Mouse (Mus musculus) CH12.LX (cell line): ENCODE measurements around the gene Ccdc120. TPM values are rescaled to one million over a fixed set of nuclear protein-coding genes. Genes with fewer than 3 reads are reported as not detected.

Source experiments
- DNase-seq: peaks from one replicate; pipeline ENCODE4 v3.0.0-alpha.2; 2013; ENCODE audit errors: extremely low read depth
- H3K27ac ChIP-seq: 2 replicates; pipeline ENCODE4 v1.5.1; 2012; ENCODE audit warnings: low read depth, mild to moderate bottlenecking, control low read depth, moderate library complexity; ENCODE audit not compliant: insufficient read depth
- H3K27me3 ChIP-seq: replicated peaks from 2 replicates; pipeline ENCODE3; 2012; ENCODE audit warnings: inconsistent platforms
- H3K36me3 ChIP-seq, 2 experiments: replicated peaks in 1 of 2; 2 replicates each; pipeline versions ENCODE3 to v1.6.1; 2012; ENCODE audit warnings: inconsistent platforms in 1 of 2, low read length in 1 of 2, mild to moderate bottlenecking in 1 of 2, mixed read lengths in 1 of 2, moderate library complexity in 1 of 2; ENCODE audit not compliant: control insufficient read depth in 1 of 2, insufficient read depth in 1 of 2
- H3K4me1 ChIP-seq, 2 experiments: 2 replicates each; pipeline ENCODE4 v1.6.1; 2012; ENCODE audit warnings: inconsistent platforms in 1 of 2, moderate library complexity in 1 of 2; ENCODE audit not compliant: insufficient read depth in 2 of 2, control insufficient read depth in 1 of 2
- H3K4me2 ChIP-seq: 2 replicates; pipeline ENCODE4 v1.6.1; 2012; ENCODE audit warnings: low read depth, mild to moderate bottlenecking, control low read depth; ENCODE audit not compliant: poor library complexity, insufficient read depth, severe bottlenecking
- H3K4me3 ChIP-seq, 3 experiments: fragments of 150-350 bp in 1 of 3; sonication (generic) in 1 of 3; replicated peaks in 1 of 3; 2 replicates each; pipeline versions ENCODE3 to v1.5.1; 2011 to 2012; ENCODE audit warnings: low read depth in 2 of 3, low read length in 2 of 3, mild to moderate bottlenecking in 2 of 3, moderate library complexity in 2 of 3, control low read depth in 1 of 3, improper control_type of control experiment in 1 of 3, inconsistent platforms in 1 of 3, mixed read lengths in 1 of 3; ENCODE audit not compliant: poor library complexity in 1 of 3
- H3K79me2 ChIP-seq: replicated peaks from 2 replicates; pipeline ENCODE4 v1.6.1; 2012; ENCODE audit warnings: mild to moderate bottlenecking, moderate library complexity; ENCODE audit not compliant: control insufficient read depth, poor library complexity, insufficient read depth, severe bottlenecking; ENCODE audit errors: extremely low read depth
- H3K9ac ChIP-seq: 2 replicates; pipeline ENCODE4 v1.6.1; 2012; ENCODE audit warnings: low read depth, mild to moderate bottlenecking, control low read depth, moderate library complexity; ENCODE audit not compliant: insufficient read depth
- H3K9me3 ChIP-seq: replicated peaks from 2 replicates; pipeline ENCODE3; 2012; ENCODE audit warnings: low read length, inconsistent platforms, mixed read lengths
- BHLHE40 ChIP-seq: IDR thresholded peaks from 2 replicates; pipeline ENCODE4 v1.6.1; 2011; ENCODE audit warnings: mild to moderate bottlenecking, low read depth, low read length, improper control_type of control experiment
- CHD1 ChIP-seq: IDR thresholded peaks from 2 replicates; pipeline ENCODE4 v1.6.1; 2012; ENCODE audit warnings: low read depth, low read length, improper control_type of control experiment, inconsistent platforms
- CHD2 ChIP-seq: IDR thresholded peaks from 2 replicates; pipeline ENCODE4 v1.6.1; 2011; ENCODE audit warnings: low read length, improper control_type of control experiment
- CTCF ChIP-seq, 2 experiments: IDR thresholded peaks in 1 of 2; conservative IDR thresholded peaks in 1 of 2; 2 replicates each; pipeline ENCODE4 v1.5.1; 2011 to 2012; ENCODE audit warnings: low read depth in 2 of 2, low read length in 2 of 2, improper control_type of control experiment in 1 of 2, inconsistent platforms in 1 of 2, mild to moderate bottlenecking in 1 of 2, moderate library complexity in 1 of 2
- E2F4 ChIP-seq: IDR thresholded peaks from 2 replicates; pipeline ENCODE4 v1.6.1; 2011; ENCODE audit warnings: low read depth, low read length, improper control_type of control experiment; ENCODE audit not compliant: insufficient replicate concordance
- ELF1 ChIP-seq: IDR thresholded peaks from 2 replicates; pipeline ENCODE4 v1.6.1; 2014; ENCODE audit warnings: low read depth, mild to moderate bottlenecking, inconsistent platforms, low read length, improper control_type of control experiment
- EP300 ChIP-seq: IDR thresholded peaks from 2 replicates; pipeline ENCODE4 v1.6.1; 2011; ENCODE audit warnings: low read length, improper control_type of control experiment
- ETS1 ChIP-seq: conservative IDR thresholded peaks from 2 replicates; pipeline ENCODE4 v1.6.1; 2012; ENCODE audit warnings: low read depth, mild to moderate bottlenecking, inconsistent platforms, low read length, improper control_type of control experiment, moderate library complexity
- GABPA ChIP-seq: IDR thresholded peaks from 2 replicates; pipeline ENCODE4 v1.6.1; 2012; ENCODE audit warnings: low read depth, low read length, improper control_type of control experiment, inconsistent platforms; ENCODE audit not compliant: insufficient replicate concordance
- HCFC1 ChIP-seq: IDR thresholded peaks from 2 replicates; pipeline ENCODE4 v1.6.1; 2012; ENCODE audit warnings: low read depth, mild to moderate bottlenecking, inconsistent platforms, low read length, improper control_type of control experiment
- IRF4 ChIP-seq: IDR thresholded peaks from 2 replicates; pipeline ENCODE4 v1.6.1; 2014; ENCODE audit warnings: low read depth, mild to moderate bottlenecking, inconsistent platforms, low read length, improper control_type of control experiment
- JUN ChIP-seq: IDR thresholded peaks from 2 replicates; pipeline ENCODE4 v1.6.1; 2011; ENCODE audit warnings: low read depth, mild to moderate bottlenecking, low read length, improper control_type of control experiment, moderate library complexity; ENCODE audit not compliant: insufficient read depth
- JUND ChIP-seq: conservative IDR thresholded peaks from 2 replicates; pipeline ENCODE4 v1.6.1; 2011; ENCODE audit warnings: low read depth, low read length, improper control_type of control experiment
- KAT2A ChIP-seq: IDR thresholded peaks from 2 replicates; pipeline ENCODE4 v1.6.1; 2012; ENCODE audit warnings: low read length, improper control_type of control experiment, inconsistent platforms; ENCODE audit not compliant: insufficient replicate concordance
- MAFK ChIP-seq: IDR thresholded peaks from 2 replicates; pipeline ENCODE4 v1.6.1; 2011; ENCODE audit warnings: low read length, improper control_type of control experiment; ENCODE audit not compliant: insufficient replicate concordance
- MAX ChIP-seq: IDR thresholded peaks from 2 replicates; pipeline ENCODE4 v1.6.1; 2011; ENCODE audit warnings: low read length, improper control_type of control experiment
- MAZ ChIP-seq: IDR thresholded peaks from 2 replicates; pipeline ENCODE4 v1.6.1; 2012; ENCODE audit warnings: low read depth, mild to moderate bottlenecking, inconsistent platforms, low read length, improper control_type of control experiment, moderate library complexity
- MEF2A ChIP-seq: IDR thresholded peaks from 2 replicates; pipeline ENCODE4 v1.6.1; 2014; ENCODE audit warnings: low read depth, mild to moderate bottlenecking, inconsistent platforms, low read length, improper control_type of control experiment, borderline replicate concordance
- MXI1 ChIP-seq: IDR thresholded peaks from 2 replicates; pipeline ENCODE4 v1.6.1; 2011; ENCODE audit warnings: mild to moderate bottlenecking, low read depth, low read length, improper control_type of control experiment
- MYC ChIP-seq: IDR thresholded peaks from 2 replicates; pipeline ENCODE4 v1.6.1; 2011; ENCODE audit warnings: low read depth, mild to moderate bottlenecking, improper control_type of control experiment, low read length
- NELFE ChIP-seq: IDR thresholded peaks from 2 replicates; pipeline ENCODE4 v1.6.1; 2011; ENCODE audit warnings: low read depth, low read length, improper control_type of control experiment
- NRF1 ChIP-seq: IDR thresholded peaks from 2 replicates; pipeline ENCODE4 v1.6.1; 2014; ENCODE audit warnings: low read depth, mild to moderate bottlenecking, inconsistent platforms, low read length, improper control_type of control experiment, moderate library complexity
- PAX5 ChIP-seq: IDR thresholded peaks from 2 replicates; pipeline ENCODE4 v1.6.1; 2012; ENCODE audit warnings: low read length, inconsistent platforms, mixed read lengths
- POLR2A ChIP-seq: IDR thresholded peaks from 2 replicates; pipeline ENCODE4 v1.6.1; 2011; ENCODE audit warnings: low read depth, mild to moderate bottlenecking, improper control_type of control experiment, low read length
- POLR2AphosphoS2 ChIP-seq: IDR thresholded peaks from 2 replicates; pipeline ENCODE4 v1.6.1; 2011; ENCODE audit warnings: low read depth, low read length, improper control_type of control experiment
- RAD21 ChIP-seq: IDR thresholded peaks from 2 replicates; pipeline ENCODE4 v1.6.1; 2011; ENCODE audit warnings: low read depth, mild to moderate bottlenecking, low read length, improper control_type of control experiment, moderate library complexity
- RCOR1 ChIP-seq: conservative IDR thresholded peaks from 2 replicates; pipeline ENCODE4 v1.6.1; 2012; ENCODE audit warnings: low read depth, mild to moderate bottlenecking, inconsistent platforms, low read length, improper control_type of control experiment
- SIN3A ChIP-seq: IDR thresholded peaks from 2 replicates; pipeline ENCODE4 v1.6.1; 2012; ENCODE audit warnings: low read length, improper control_type of control experiment, inconsistent platforms
- SMC3 ChIP-seq: IDR thresholded peaks from 2 replicates; pipeline ENCODE4 v1.6.1; 2011; ENCODE audit warnings: low read depth, low read length, improper control_type of control experiment
- TBP ChIP-seq: conservative IDR thresholded peaks from 2 replicates; pipeline ENCODE4 v1.6.1; 2011; ENCODE audit warnings: low read depth, low read length, improper control_type of control experiment
- TCF12 ChIP-seq: IDR thresholded peaks from 2 replicates; pipeline ENCODE4 v1.6.1; 2014; ENCODE audit warnings: low read depth, mild to moderate bottlenecking, inconsistent platforms, low read length, improper control_type of control experiment
- UBTF ChIP-seq: IDR thresholded peaks from 2 replicates; pipeline ENCODE4 v1.6.1; 2012; ENCODE audit warnings: low read depth, mild to moderate bottlenecking, inconsistent platforms, low read length, improper control_type of control experiment, moderate library complexity
- USF1 ChIP-seq: IDR thresholded peaks from 2 replicates; pipeline ENCODE4 v1.6.1; 2014; ENCODE audit warnings: low read depth, mild to moderate bottlenecking, inconsistent platforms, low read length, improper control_type of control experiment
- USF2 ChIP-seq: conservative IDR thresholded peaks from 2 replicates; pipeline ENCODE4 v1.6.1; 2011; ENCODE audit warnings: low read depth, low read length, improper control_type of control experiment
- ZC3H11A ChIP-seq: IDR thresholded peaks from 2 replicates; pipeline ENCODE4 v1.6.1; 2012; ENCODE audit warnings: low read depth, mild to moderate bottlenecking, inconsistent platforms, low read length, improper control_type of control experiment
- ZKSCAN1 ChIP-seq: IDR thresholded peaks from 2 replicates; pipeline ENCODE4 v1.6.1; 2012; ENCODE audit warnings: low read depth, inconsistent platforms, low read length, improper control_type of control experiment, borderline replicate concordance
- ZMIZ1 ChIP-seq: IDR thresholded peaks from 2 replicates; pipeline ENCODE4 v1.6.1; 2012; ENCODE audit warnings: low read depth, mild to moderate bottlenecking, inconsistent platforms, low read length, improper control_type of control experiment
- ZNF384 ChIP-seq: IDR thresholded peaks from 2 replicates; pipeline ENCODE4 v1.6.1; 2012; ENCODE audit warnings: low read depth, low read length, improper control_type of control experiment, inconsistent platforms
- dilution Hi-C: fragments of 300-500 bp; cut with MboI; formaldehyde crosslinking; loops from 2 replicates; pipeline ENCODE4 v1.14.3; 2020; ENCODE audit warnings: low sequenced_read_pairs; ENCODE audit not compliant: extremely low pct_unique_long_range_greater_than_20kb, extremely low pct_ligation_motif_present
- in situ Hi-C: fragments of 300-500 bp; cut with MboI; formaldehyde crosslinking; loops from 3 replicates; pipeline ENCODE4 v1.14.3; 2019; ENCODE audit warnings: low sequenced_read_pairs, low pct_ligation_motif_present, low pct_unique_long_range_greater_than_20kb, mixed read lengths
- polyA plus RNA-seq: library from polyadenylated mRNA; unstranded; fragments of >175 nt; gene quantifications from 2 replicates; pipeline ENCODE4 v1.2.1, GENCODE M21; 2012; ENCODE audit warnings: low read depth; ENCODE audit not compliant: insufficient read length
- total RNA-seq, 2 experiments: library from RNA; depleted of rRNA; stranded (reverse); fragments of 300-350 nt in 1 of 2; fragments of >200 nt in 1 of 2; gene quantifications; 2 replicates each; pipeline ENCODE4 v1.2.3; 2012 to 2014

The Ccdc120 gene
- total and polyA plus RNA-seq, 3 experiments, result 4.4 to 9.0 (median 6.9) TPM

DNA sequence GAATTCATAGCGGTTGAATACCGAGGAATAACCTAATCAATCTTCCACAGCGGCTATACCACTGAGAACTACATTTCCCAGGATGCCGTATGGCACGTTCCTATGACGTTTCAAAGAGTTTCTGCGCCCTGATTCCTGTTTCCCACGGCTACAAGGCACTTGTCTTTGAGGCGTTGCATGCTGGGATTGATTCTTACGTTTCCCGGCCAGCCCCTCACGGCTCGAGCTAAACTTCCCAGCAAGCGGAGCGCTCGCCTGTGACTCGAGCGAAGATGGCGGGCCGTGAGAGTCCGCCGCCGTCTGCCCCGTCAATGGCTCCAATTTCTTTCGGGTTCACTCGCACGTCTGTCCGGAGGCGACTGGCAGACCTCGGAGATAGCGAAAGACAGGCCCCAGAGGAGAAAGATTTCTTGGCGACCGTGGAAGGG is 53.7 kb downstream of the Ccdc120 start, which contains the start of gene Gpkow:
Gpkow (plus strand) TSS at position 178 of the 428 bp plus-strand sequence.
- Histone ChIP-seq H3K9ac (peak within 1 kb of the TSS; percentile 95), H3K79me2 (peaks cover 24% of the 10 kb centered on the region), H3K36me3 (peaks cover 24 to 34% of the 10 kb centered on the region in 2 experiments), H3K4me2 (peak within 1 kb of the TSS; percentile 78), H3K27ac (no peak within 1 kb of the TSS), H3K4me3 (peak within 1 kb of the TSS; percentile 67 to 84 (median 70)), H3K27me3 (no peaks in the 10 kb centered on the region), H3K4me1 (peaks cover 4 to 11% of the 10 kb centered on the region in 2 experiments; a peak in 3 of 4 replicates), H3K9me3 (no peaks in the 10 kb centered on the region)
- no peak for TF ChIP-seq E2F4
- no peak for TF ChIP-seq CTCF (conservative IDR thresholded peaks at IDR 0.05 in 1 of 2, IDR thresholded peaks at IDR 0.05 in 1 of 2; ENCODE audit: low read depth in 2 of 2, low read length in 2 of 2)
- TF ChIP-seq ZNF384, result no peak
- TF ChIP-seq USF2, result no peak
- peak; percentile 95; the same call in 1 of the 2 replicates for TF ChIP-seq KAT2A
- no peak for TF ChIP-seq EP300
- TF ChIP-seq MAFK, result no peak
- no peak for TF ChIP-seq ZMIZ1
- TF ChIP-seq MXI1, result peak; percentile 58
- TF ChIP-seq TCF12, result 0 out of 2 replicates have a peak, but pooled peaks have one; percentile 32
- peak; percentile 83 for TF ChIP-seq POLR2A
- TF ChIP-seq TBP, result 0 out of 2 replicates have a peak, but pooled peaks have one; percentile 19
- TF ChIP-seq IRF4, result 0 out of 2 replicates have a peak, but pooled peaks have one; percentile 30
- TF ChIP-seq CHD2, result no peak
- peak; percentile 38; the same call in 1 of the 2 replicates for TF ChIP-seq POLR2AphosphoS2
- TF ChIP-seq ELF1, result peak; percentile 89
- TF ChIP-seq GABPA, result peak; percentile 53; the same call in 1 of the 2 replicates
- TF ChIP-seq MAX, result no peak; the same call in 1 of the 2 replicates
- no peak for TF ChIP-seq USF1
- no peak for TF ChIP-seq RAD21
- peak; percentile 79 for TF ChIP-seq NELFE
- peak; percentile 85 for TF ChIP-seq BHLHE40
- no peak for TF ChIP-seq SMC3
- TF ChIP-seq JUND, result no peak
- no peak for TF ChIP-seq JUN
- TF ChIP-seq UBTF, result no peak
- peak; percentile 71 for TF ChIP-seq NRF1
- TF ChIP-seq CHD1, result no peak
- peak; percentile 15; the same call in 1 of the 2 replicates for TF ChIP-seq MEF2A
- peak; percentile 100 for TF ChIP-seq HCFC1
- no peak for TF ChIP-seq ZKSCAN1
- TF ChIP-seq MYC, result no peak; the same call in 1 of the 2 replicates
- TF ChIP-seq PAX5, result no peak
- 0 out of 2 replicates have a peak, but pooled peaks have one; percentile 36 for TF ChIP-seq ETS1
- TF ChIP-seq SIN3A, result peak; percentile 48; the same call in 1 of the 2 replicates
- TF ChIP-seq RCOR1, result no peak
- no peak for TF ChIP-seq ZC3H11A
- TF ChIP-seq MAZ, result no peak
- peak; percentile 91 for DNase-seq
- dilution Hi-C loops, result no loop called here
- in situ Hi-C loops, result no loop called here
